Mouse (Mus musculus): ENCODE results near the gene Zfp820. TPM values are rescaled to one million over a fixed set of nuclear protein-coding genes. Genes with fewer than 3 reads are reported as not detected.
A peak's percentile ranks its signal among the peaks of the same experiment; 100 is the strongest.
"Not testable (repeated sequence)": the region's sequence is repeated elsewhere in the genome, so short reads cannot be mapped to it uniquely, and the experiment has no call there.

Gene Zfp820
- under 1 TPM; 0.67 to 0.94 TPM for total RNA-seq (2021)
- long read RNA-seq, experiment 1, partial matches to known transcripts = 0 of 1 reads
- long read RNA-seq, experiment 1, other reads (novel, unspliced or antisense) = 1 of 1 reads
- long read RNA-seq, experiment 2 = 0 reads

DNA sequence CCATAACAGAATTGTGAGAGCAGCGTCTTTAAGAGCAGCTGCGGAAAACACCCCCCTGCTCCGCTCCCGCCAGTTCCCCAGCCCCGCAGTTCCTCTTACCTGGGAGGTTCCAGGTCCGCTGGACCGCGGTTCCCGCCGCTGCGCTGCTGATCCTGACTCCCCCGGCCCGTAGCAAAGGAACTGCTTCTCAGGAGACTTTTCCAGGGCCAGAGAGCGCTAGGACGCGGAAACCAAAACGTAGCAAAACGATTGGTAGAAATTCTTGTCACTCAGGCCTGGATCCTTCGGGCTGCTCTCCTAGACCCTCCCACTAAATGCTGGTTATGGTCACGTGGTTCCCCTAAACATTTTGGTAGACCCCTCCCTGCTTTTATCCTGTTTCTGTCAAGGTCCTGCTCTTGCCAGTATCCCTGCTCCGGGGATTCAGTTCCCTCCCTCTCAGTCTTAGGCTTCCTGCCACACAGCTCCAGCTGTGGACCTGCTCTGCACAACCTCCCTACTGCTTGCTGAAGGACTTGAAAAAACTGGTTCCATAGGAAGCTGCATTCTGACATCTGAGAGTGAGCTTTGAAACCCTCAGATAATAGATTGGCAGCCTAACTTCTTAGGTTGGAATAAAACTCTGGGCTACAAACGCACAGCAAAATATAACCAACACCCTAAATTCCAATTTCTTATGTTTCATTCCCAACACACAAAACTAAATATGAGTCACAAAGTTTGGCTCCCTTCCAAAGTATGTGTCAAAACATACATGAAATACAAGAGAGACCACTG lies at the start of gene Zfp820:
Gene Zfp820 (minus strand): TSS at position 228 of the 777 bp plus-strand sequence.
- peak; percentile 4 to 26 for DNase-seq (ENCODE audit: low spot score in 2 of 2)

GRCm38 (mm10) chr17:21871256-21871655 lies 25.7 kb upstream of the Zfp820 start:
- no peak for DNase-seq (ENCODE audit: low spot score in 2 of 2)

DNA sequence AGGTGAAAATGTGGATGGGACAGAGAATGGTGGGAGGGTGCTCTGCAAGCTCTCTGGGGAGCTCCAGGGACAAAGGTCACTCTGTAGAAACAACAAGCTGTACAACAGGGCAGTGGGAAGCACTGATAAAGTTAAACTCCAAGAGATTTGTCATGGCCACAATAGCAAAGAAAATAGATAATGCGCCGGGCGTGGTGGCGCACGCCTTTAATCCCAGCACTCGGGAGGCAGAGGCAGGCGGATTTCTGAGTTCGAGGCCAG lies 680 bp upstream of the Zfp820 start:
- not testable (repeated sequence) for DNase-seq (ENCODE audit: low spot score in 2 of 2)

DNA sequence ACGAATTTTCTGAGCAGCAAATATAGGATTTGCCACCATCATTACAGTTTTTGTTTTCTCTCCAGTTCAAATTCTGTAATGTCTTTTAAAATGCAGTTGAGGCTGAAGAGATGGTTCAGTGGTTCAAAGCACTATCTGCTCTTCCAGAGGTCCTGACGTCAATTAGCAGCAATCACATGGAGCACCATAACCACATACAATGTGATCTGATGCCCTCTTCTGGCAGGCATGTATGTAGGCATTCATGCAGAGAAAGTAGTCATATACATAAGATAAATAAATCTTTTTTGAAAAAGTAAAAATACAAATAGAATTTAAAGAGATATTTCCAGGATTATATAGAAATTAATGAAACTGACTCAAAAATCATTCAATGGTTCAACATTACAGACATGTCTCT lies 7.1 kb downstream of the Zfp820 start:
- no peak for DNase-seq (ENCODE audit: low spot score in 2 of 2)

- not testable (repeated sequence) for DNase-seq (ENCODE audit: low spot score in 2 of 2)
Measured at GRCm38 (mm10) chr17:21801373-21801772, 44.2 kb downstream of the Zfp820 start.

DNA sequence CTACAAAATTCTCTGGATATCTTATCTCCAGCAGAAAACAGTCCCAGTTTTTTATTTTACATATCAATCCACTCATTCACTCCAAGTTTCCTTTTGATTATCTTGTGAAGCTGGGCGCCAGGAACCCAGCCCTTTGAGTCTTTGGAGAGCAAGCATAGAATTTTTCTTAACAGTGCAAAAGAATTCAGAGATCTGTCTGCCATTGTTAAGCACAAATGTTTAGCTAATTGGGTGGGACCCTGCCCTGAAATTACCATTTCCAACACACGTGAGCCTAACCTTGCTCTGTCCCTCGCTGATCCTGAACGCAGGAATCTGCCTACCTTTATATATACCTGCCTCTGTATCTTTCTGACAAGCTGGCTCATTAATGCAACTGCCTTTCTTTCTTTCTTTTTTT lies 53.3 kb downstream of the Zfp820 start:
- DNase-seq (ENCODE audit: low spot score in 2 of 2) = no peak

- no peak for DNase-seq (ENCODE audit: low spot score in 2 of 2)
Measured at GRCm38 (mm10) chr17:21770336-21770735, 75.2 kb downstream of the Zfp820 start.

Other genes starting within 250 kb of the Zfp820 start
- gene Zfp983, start 195.1 kb downstream of the Zfp820 start, total RNA-seq (2021) = 10 to 100 TPM; 13.2 TPM
- 1 to 10 TPM; 6.2 to 7.2 TPM for gene Gm10226, start 153.9 kb downstream of the Zfp820 start, total RNA-seq (2021)
- gene Zfp760, start 138.0 kb downstream of the Zfp820 start, total RNA-seq (2021) = 1 to 10 TPM; 7.3 to 7.6 TPM
- gene Zfp229, start 115.0 kb downstream of the Zfp820 start, total RNA-seq (2021) = 1 to 10 TPM; 2.9 to 3.0 TPM
- 1 to 10 TPM; 4.1 to 5.5 TPM for gene Zfp995, start 64.2 kb upstream of the Zfp820 start, total RNA-seq (2021)
- gene Zfp942, start 116.7 kb upstream of the Zfp820 start, total RNA-seq (2021) = 10 to 100 TPM; 13.9 TPM
- 10 to 100 TPM; 18.1 to 18.6 TPM for gene Zfp943, start 116.8 kb upstream of the Zfp820 start, total RNA-seq (2021)